Mouse (Mus musculus): ENCODE measurements around the gene Gm13124. TPM values are rescaled to one million over a fixed set of nuclear protein-coding genes. Genes with fewer than 3 reads are reported as not detected.

Gm13124 gene
- polyA plus RNA-seq, 1 experiment from 2014 or later = not detected

DNA sequence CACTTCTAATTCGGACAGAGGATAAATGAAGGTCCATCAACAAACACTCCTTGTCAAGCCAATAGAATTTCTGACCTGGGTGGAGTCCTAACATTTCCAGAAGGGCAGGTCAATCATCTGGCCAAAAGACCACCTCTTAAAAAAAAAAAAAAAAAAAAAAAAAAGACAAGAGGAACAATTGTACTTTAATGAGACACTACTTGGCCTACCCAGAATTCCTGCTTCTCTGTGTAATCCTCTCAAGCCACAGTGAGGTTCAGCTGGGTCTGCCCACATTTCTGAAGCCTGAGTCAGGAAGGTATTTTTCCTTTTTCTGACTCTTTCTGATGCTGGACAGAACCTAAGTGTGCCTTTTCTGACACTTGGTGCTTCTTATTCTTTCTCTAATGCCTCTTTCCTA, 20.2 kb downstream of the Gm13124 start:
- no peak overlapping the region for H3K4me2 ChIP-seq (replicated peaks)
- no peaks in the 10 kb centered on the region for H3K27me3 ChIP-seq (ENCODE audit: control insufficient read depth, insufficient read depth, low read length)
- no peaks in the 10 kb centered on the region for H3K36me3 ChIP-seq (replicated peaks; ENCODE audit: control insufficient read depth, insufficient read depth)
- no peak overlapping the region for H3K9ac ChIP-seq
- peaks cover 40% of the 10 kb centered on the region for H3K9me3 ChIP-seq (ENCODE audit: control insufficient read depth, low read length)
- no peaks in the 10 kb centered on the region for H3K4me1 ChIP-seq (replicated peaks; ENCODE audit: control insufficient read depth, insufficient read depth, low read length)
- no peak overlapping the region for H3K27ac ChIP-seq
- no peak for DNase-seq (ENCODE audit: low spot score)
- 81% methylated on average over 1 of the region's 1 CpGs for WGBS
- H3K4me3 ChIP-seq (replicated peaks; ENCODE audit: low read length) = no peak overlapping the region
- ATAC-seq (ENCODE audit: low FRiP score) = no peak

DNA sequence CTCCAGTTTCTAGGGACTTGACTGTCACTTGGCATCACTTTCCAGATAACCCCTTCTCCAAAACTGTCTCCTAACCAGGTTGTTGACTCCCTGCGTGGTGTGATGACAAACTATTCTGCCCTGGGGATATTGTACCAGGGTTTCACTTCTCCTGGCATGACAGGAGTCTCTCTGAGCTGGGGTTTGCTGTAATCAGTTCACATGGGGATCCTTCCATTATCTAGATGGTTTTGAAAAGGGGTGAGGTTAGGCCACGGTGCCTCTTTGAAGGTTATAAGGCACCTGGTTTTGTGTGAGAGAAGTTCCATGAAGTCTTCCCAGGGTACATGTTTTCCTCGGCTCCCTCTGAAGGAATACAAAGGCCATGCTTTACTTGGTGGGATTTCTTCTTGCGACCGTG, 45.4 kb downstream of the Gm13124 start, which contains the start of gene 9430007A20Rik:
9430007A20Rik (plus strand) TSS at position 301 of the 400 bp plus-strand sequence.
- no peak within 1 kb of the TSS for H3K4me2 ChIP-seq (replicated peaks)
- H3K27me3 ChIP-seq (ENCODE audit: control insufficient read depth, insufficient read depth, low read length) = no peaks in the 10 kb centered on the region
- H3K9me3 ChIP-seq (ENCODE audit: control insufficient read depth, low read length) = peaks cover 55% of the 10 kb centered on the region
- no peak for ATAC-seq (ENCODE audit: low FRiP score)
- H3K4me1 ChIP-seq (replicated peaks; ENCODE audit: control insufficient read depth, insufficient read depth, low read length) = no peaks in the 10 kb centered on the region
- DNase-seq (ENCODE audit: low spot score) = no peak
- 79% methylated on average over 5 of the region's 5 CpGs for WGBS
- no peaks in the 10 kb centered on the region for H3K36me3 ChIP-seq (replicated peaks; ENCODE audit: control insufficient read depth, insufficient read depth)
- no peak within 1 kb of the TSS for H3K27ac ChIP-seq
- no peak within 1 kb of the TSS for H3K4me3 ChIP-seq (replicated peaks; ENCODE audit: low read length)
- H3K9ac ChIP-seq = no peak within 1 kb of the TSS

DNA sequence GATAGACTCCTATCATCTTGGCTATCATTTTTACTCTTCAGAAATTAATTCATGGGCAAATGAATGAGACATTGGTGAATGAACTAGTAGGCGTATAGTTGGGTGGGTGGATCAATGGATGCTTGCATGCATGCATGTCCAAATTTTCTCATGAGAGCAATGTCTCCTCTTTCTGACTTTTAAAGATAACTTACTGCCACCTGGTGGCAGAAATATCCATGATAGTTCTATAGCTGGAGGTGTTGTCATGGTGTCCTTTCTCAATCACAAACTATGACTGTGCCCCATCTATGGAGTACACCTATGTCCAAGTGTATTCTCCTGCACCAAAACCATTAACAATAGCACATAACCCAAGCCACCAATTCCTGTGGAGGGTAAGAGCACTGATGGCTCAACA, 58.4 kb downstream of the Gm13124 start:
- DNase-seq (ENCODE audit: low spot score) (no peak), ATAC-seq (ENCODE audit: low FRiP score) (no peak)
- no peak overlapping the region for H3K9ac ChIP-seq
- no peak overlapping the region for H3K4me3 ChIP-seq (replicated peaks; ENCODE audit: low read length)
- no peak overlapping the region for H3K27ac ChIP-seq
- no peaks in the 10 kb centered on the region for H3K36me3 ChIP-seq (replicated peaks; ENCODE audit: control insufficient read depth, insufficient read depth)
- no peaks in the 10 kb centered on the region for H3K27me3 ChIP-seq (ENCODE audit: control insufficient read depth, insufficient read depth, low read length)
- no peak overlapping the region for H3K4me2 ChIP-seq (replicated peaks)
- H3K9me3 ChIP-seq (ENCODE audit: control insufficient read depth, low read length) = peaks cover 31% of the 10 kb centered on the region
- no peaks in the 10 kb centered on the region for H3K4me1 ChIP-seq (replicated peaks; ENCODE audit: control insufficient read depth, insufficient read depth, low read length)
- WGBS = 85% methylated on average over 1 of the region's 1 CpGs

Other genes starting within 250 kb of the Gm13124 start
- gene Gm13128, start 234.9 kb downstream of the Gm13124 start, polyA plus RNA-seq (2014; fragmentation: Nextera tagmentation; extraction: Ambion mirVana) = not detected in 2 replicates
- not detected in 2 replicates for gene Gm13119, start 207.2 kb downstream of the Gm13124 start, polyA plus RNA-seq (2014; fragmentation: Nextera tagmentation; extraction: Ambion mirVana)
- not detected in 2 replicates for gene Pramef20, start 187.2 kb downstream of the Gm13124 start, polyA plus RNA-seq (2014; fragmentation: Nextera tagmentation; extraction: Ambion mirVana)
- gene Pramef12, start 156.7 kb downstream of the Gm13124 start, polyA plus RNA-seq (2014; fragmentation: Nextera tagmentation; extraction: Ambion mirVana) = not detected in 2 replicates
- 0.29 TPM in 1 of 2 replicates, not detected in the other for gene 1700012P22Rik, start 126.4 kb downstream of the Gm13124 start, polyA plus RNA-seq (2014; fragmentation: Nextera tagmentation; extraction: Ambion mirVana)
- not detected in 2 replicates for gene Gm9944, start 111.8 kb downstream of the Gm13124 start, polyA plus RNA-seq (2014; fragmentation: Nextera tagmentation; extraction: Ambion mirVana)
- gene Aadacl3, start 101.4 kb downstream of the Gm13124 start, polyA plus RNA-seq (2014; fragmentation: Nextera tagmentation; extraction: Ambion mirVana) = not detected in 2 replicates
- gene 9430007A20Rik, start 45.3 kb downstream of the Gm13124 start, polyA plus RNA-seq (2014; fragmentation: Nextera tagmentation; extraction: Ambion mirVana) = not detected in 2 replicates
- gene Aadacl4, start 48.6 kb upstream of the Gm13124 start, polyA plus RNA-seq (2014; fragmentation: Nextera tagmentation; extraction: Ambion mirVana) = not detected in 2 replicates
- not detected in 2 replicates for gene Gm436, start 121.2 kb upstream of the Gm13124 start, polyA plus RNA-seq (2014; fragmentation: Nextera tagmentation; extraction: Ambion mirVana)
- gene Gm13178, start 156.3 kb upstream of the Gm13124 start, polyA plus RNA-seq (2014; fragmentation: Nextera tagmentation; extraction: Ambion mirVana) = not detected in 2 replicates
- not detected in 2 replicates for gene Gm438, start 221.4 kb upstream of the Gm13124 start, polyA plus RNA-seq (2014; fragmentation: Nextera tagmentation; extraction: Ambion mirVana)